Mouse (Mus musculus): Measurements from ENCODE around the gene Elmo2.

DNA sequence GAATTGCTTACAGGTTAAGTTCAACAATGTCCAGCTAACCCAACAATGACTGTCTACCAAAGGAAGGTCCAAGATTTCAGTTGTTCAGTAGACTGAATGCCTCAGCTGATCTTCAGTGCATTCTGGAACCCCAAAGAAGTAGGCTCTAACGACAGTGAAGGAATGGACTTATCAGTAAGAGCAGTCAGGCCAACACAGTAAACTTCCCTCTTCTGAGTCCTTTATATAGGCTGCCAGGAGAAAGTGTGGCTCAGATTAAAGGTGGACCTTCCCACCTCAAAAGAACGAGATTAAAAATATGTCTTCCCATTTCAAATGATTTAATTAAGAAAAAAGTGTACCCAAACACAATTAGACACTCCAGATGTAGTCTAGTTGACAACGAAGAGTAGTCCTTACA is 44.1 kb upstream of the Elmo2 start:
- no peak for TF ChIP-seq POLR2A (IDR thresholded peaks at IDR 0.05; ENCODE audit: insufficient read depth, low read length)
- no peak for TF ChIP-seq CTCF (IDR thresholded peaks at IDR 0.05; ENCODE audit: low read depth, low read length)
- TF ChIP-seq EP300 (IDR thresholded peaks at IDR 0.05; ENCODE audit: insufficient read depth, low read depth, low read length), result no peak

All from ES-Bruce4 (cell line).